Mouse (Mus musculus) heart, embryonic 14.5 days (tissue): ENCODE results near the gene Mast4. TPM values are rescaled to one million over a fixed set of nuclear protein-coding genes. Genes with fewer than 3 reads are reported as not detected.

Experiments
- ATAC-seq: fragments of 200-750 bp; cut with Nextera tagmentation; 2 replicates; pipeline ENCODE4 v1.8.0; 2017; ENCODE audit warnings: low read depth, moderate TSS enrichment; ENCODE audit not compliant: insufficient number of reproducible peaks, insufficient read depth, low FRiP score
- H3K27ac ChIP-seq, 2 experiments: fragments of 200-500 bp in 1 of 2; fragments of 300-500 bp in 1 of 2; sonication (generic) in 1 of 2; replicated peaks in 1 of 2; 2 replicates each; pipeline ENCODE4 v1.5.1; 2012 to 2014; ENCODE audit warnings: low read depth in 2 of 2, low read length in 2 of 2, control low read depth in 1 of 2, mild to moderate bottlenecking in 1 of 2, mixed read lengths in 1 of 2; ENCODE audit not compliant: control insufficient read depth in 1 of 2, insufficient read depth in 1 of 2
- H3K27me3 ChIP-seq: fragments of 300-500 bp; sonication (generic); 2 replicates; pipeline ENCODE4 v1.6.1; 2014; ENCODE audit warnings: mild to moderate bottlenecking, low read length, control low read depth; ENCODE audit not compliant: control insufficient read depth, insufficient read depth
- H3K36me3 ChIP-seq: fragments of 300-500 bp; sonication (generic); 2 replicates; pipeline ENCODE4 v1.6.1; 2014; ENCODE audit warnings: mild to moderate bottlenecking, control low read depth, low read length, mixed read lengths; ENCODE audit not compliant: control insufficient read depth, insufficient read depth
- H3K4me1 ChIP-seq, 2 experiments: fragments of 200-500 bp in 1 of 2; fragments of 300-500 bp in 1 of 2; sonication (generic) in 1 of 2; 2 replicates each; pipeline ENCODE4 v1.6.1; 2012 to 2014; ENCODE audit warnings: low read length in 2 of 2, control low read depth in 1 of 2, mixed read lengths in 1 of 2; ENCODE audit not compliant: control insufficient read depth in 2 of 2, insufficient read depth in 2 of 2
- H3K4me2 ChIP-seq: fragments of 300-500 bp; sonication (generic); 2 replicates; pipeline ENCODE4 v1.6.1; 2014; ENCODE audit warnings: mild to moderate bottlenecking, low read length
- H3K4me3 ChIP-seq, 2 experiments: fragments of 200-500 bp in 1 of 2; fragments of 300-500 bp in 1 of 2; sonication (generic) in 1 of 2; 2 replicates each; pipeline ENCODE4 v1.5.1; 2012 to 2014; ENCODE audit warnings: low read length in 2 of 2, mild to moderate bottlenecking in 2 of 2, control low read depth in 1 of 2, low read depth in 1 of 2, moderate library complexity in 1 of 2; ENCODE audit not compliant: control insufficient read depth in 1 of 2, insufficient read depth in 1 of 2
- H3K9ac ChIP-seq: fragments of 300-500 bp; sonication (generic); 2 replicates; pipeline ENCODE4 v1.6.1; 2014; ENCODE audit warnings: mild to moderate bottlenecking, low read length
- H3K9me3 ChIP-seq: fragments of 300-500 bp; sonication (generic); 2 replicates; pipeline ENCODE4 v1.6.1; 2016; ENCODE audit warnings: low read length, control low read depth; ENCODE audit not compliant: control insufficient read depth
- WGBS: fragments of 180-500 bp; shearing (Covaris S2); extraction: QIAGEN DNeasy Blood & Tissue Kit; methylation state at CpG from one replicate; pipeline ENCODE4 v1.1.7; 2014; 5-methylcytosine and 5-hydroxymethylcytosine counted together
- polyA plus RNA-seq: library from polyadenylated mRNA; unstranded; fragments of >200 nt; fragmentation: Nextera tagmentation; extraction: Ambion mirVana; gene quantifications from 2 replicates; pipeline ENCODE4 v1.2.1, GENCODE M21; 2014

Mast4 gene
- polyA plus RNA-seq, 1 experiment from 2014 or later = 54.1 TPM

DNA sequence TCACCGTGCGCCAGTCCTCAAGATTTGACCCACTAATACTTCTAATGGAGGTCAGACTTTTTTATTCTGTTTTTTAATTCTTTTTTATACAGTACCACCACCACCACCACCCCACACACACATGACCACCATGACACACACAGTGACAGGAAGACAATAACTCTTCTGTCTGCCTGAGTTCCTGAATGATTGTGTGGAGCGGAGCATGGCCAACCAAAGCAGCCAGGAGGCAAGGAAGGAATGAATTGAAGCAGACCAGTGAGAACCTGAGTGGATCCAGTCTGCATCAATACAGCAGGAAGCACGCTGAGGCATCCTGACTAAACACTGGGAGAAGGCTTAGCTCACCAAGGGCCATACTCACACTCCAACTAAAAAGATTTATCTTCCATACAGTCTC, 219.2 kb downstream of the Mast4 start:
- Histone ChIP-seq H3K9ac (no peak overlapping the region), H3K27me3 (no peaks in the 10 kb centered on the region), H3K36me3 (no peaks in the 10 kb centered on the region), H3K9me3 (no peaks in the 10 kb centered on the region), H3K27ac (no peak overlapping the region), H3K4me3 (no peak overlapping the region), H3K4me1 (peaks cover 5 to 28% of the 10 kb centered on the region in 2 experiments), H3K4me2 (no peak overlapping the region)
- 89% methylated on average over 4 of the region's 4 CpGs for WGBS
- ATAC-seq = no peak

DNA sequence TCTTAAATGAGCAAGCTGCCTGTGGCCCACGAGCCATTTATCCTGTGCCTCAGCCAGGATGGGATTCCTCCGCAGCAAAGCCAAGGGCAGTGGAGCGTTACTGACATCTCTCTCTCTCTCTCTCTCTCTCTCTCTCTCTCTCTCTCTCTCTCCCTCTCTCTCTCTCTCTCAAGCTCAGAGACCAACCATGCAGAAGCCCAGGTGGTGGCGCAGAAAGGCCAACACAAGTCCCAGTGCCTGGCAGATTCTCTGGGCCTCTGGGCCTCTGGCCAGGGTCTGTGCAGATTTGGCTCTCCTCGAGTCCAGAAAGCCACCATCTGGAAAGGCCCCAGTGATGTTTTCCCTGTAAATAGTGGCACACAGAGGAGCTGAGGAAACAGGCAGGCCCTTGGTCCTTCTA, 220.0 kb downstream of the Mast4 start:
- ATAC-seq = 0 out of 2 replicates have a peak, but pooled peaks have one; percentile 41
- H3K27ac ChIP-seq = peak overlapping the region in 1 of 2 experiments; percentile 49; a peak in 3 of 4 replicates
- no peaks in the 10 kb centered on the region for H3K36me3 ChIP-seq
- no peak overlapping the region for H3K9ac ChIP-seq
- WGBS = 26% methylated on average over 5 of the region's 5 CpGs
- H3K4me3 ChIP-seq = no peak overlapping the region
- H3K27me3 ChIP-seq = no peaks in the 10 kb centered on the region
- H3K4me2 ChIP-seq = no peak overlapping the region
- peaks cover 5 to 33% of the 10 kb centered on the region in 2 experiments for H3K4me1 ChIP-seq
- H3K9me3 ChIP-seq = no peaks in the 10 kb centered on the region

DNA sequence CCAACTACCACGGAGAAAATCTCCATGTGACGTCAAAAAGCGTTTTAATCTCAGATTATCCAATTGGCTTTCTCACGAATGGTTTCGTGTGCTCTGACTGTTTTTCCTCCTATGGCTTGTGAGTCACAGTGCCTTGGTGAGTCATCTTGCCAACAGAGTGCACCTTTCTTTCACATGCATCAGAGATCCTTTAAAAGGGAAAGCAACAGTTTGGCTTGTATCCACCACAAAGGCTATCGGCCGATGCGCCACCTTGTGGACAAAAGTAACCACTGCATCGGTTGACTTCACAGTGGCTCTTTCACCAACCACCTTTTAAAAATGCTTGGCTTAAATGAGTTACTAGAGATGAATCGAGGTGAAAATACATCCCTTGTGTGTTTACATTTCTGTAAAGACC, 224.4 kb downstream of the Mast4 start:
- 21% methylated on average over 10 of the region's 10 CpGs for WGBS
- H3K27me3 ChIP-seq = no peaks in the 10 kb centered on the region
- peaks cover 14 to 37% of the 10 kb centered on the region in 2 experiments for H3K4me1 ChIP-seq
- H3K36me3 ChIP-seq = no peaks in the 10 kb centered on the region
- peak overlapping the region; percentile 31; the same call in 1 of the 2 replicates for H3K4me2 ChIP-seq
- no peak overlapping the region for H3K4me3 ChIP-seq
- no peaks in the 10 kb centered on the region for H3K9me3 ChIP-seq
- no peak overlapping the region for H3K27ac ChIP-seq
- ATAC-seq = no peak
- no peak overlapping the region for H3K9ac ChIP-seq

DNA sequence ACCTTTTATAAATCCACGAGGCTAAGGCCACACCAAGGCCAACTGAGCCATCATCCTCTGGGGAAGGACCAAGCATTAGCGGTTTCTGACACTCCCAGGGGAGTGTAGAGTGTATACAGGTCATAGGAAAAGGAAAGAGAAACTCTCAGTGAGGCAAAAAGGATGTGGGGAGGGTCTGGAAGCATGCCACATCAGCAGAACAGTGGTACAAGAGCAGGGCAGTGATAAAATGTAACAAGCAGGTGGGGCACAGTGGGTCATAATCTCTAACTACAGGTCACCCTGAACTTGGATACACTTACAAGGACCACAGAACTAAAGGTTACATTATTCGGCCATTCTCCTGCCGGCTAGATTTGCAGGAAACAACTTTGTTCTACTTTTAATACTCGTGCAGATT, 226.9 kb downstream of the Mast4 start:
- no peak overlapping the region for H3K4me2 ChIP-seq
- H3K4me3 ChIP-seq = no peak overlapping the region
- no peak overlapping the region for H3K27ac ChIP-seq
- ATAC-seq = no peak
- no peaks in the 10 kb centered on the region for H3K27me3 ChIP-seq
- no peak overlapping the region for H3K9ac ChIP-seq
- 77% methylated on average over 5 of the region's 5 CpGs for WGBS
- H3K9me3 ChIP-seq = no peaks in the 10 kb centered on the region
- H3K4me1 ChIP-seq = peaks cover 14 to 29% of the 10 kb centered on the region in 2 experiments
- H3K36me3 ChIP-seq = no peaks in the 10 kb centered on the region

DNA sequence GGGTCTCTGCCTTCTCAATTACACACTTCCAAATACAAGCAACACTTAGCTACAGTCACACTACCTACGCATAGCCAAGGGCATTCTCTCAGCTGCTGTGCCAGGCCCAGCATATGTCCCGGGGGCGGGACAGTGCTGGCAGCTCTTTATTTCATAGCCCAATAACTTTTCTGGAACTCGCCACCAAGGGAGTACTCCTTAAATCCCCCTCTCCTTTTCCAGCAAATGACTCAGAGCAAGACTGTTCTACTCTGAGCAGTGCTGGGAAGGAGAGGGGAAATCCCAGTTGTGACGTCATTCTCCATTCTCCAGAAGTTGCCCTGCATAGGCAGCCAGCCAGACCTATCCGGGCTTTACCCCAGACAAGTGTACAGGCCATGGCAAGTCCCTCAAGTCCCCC, 231.7 kb downstream of the Mast4 start:
- ATAC-seq = peak; percentile 42
- Histone ChIP-seq H3K27ac (peak overlapping the region in 1 of 2 experiments; percentile 41; a peak in 1 of 4 replicates), H3K4me1 (peaks cover 17 to 38% of the 10 kb centered on the region in 2 experiments), H3K9me3 (no peaks in the 10 kb centered on the region), H3K4me3 (no peak overlapping the region), H3K27me3 (no peaks in the 10 kb centered on the region), H3K4me2 (no peak overlapping the region), H3K36me3 (no peaks in the 10 kb centered on the region), H3K9ac (no peak overlapping the region)
- 46% methylated on average over 6 of the region's 6 CpGs for WGBS

DNA sequence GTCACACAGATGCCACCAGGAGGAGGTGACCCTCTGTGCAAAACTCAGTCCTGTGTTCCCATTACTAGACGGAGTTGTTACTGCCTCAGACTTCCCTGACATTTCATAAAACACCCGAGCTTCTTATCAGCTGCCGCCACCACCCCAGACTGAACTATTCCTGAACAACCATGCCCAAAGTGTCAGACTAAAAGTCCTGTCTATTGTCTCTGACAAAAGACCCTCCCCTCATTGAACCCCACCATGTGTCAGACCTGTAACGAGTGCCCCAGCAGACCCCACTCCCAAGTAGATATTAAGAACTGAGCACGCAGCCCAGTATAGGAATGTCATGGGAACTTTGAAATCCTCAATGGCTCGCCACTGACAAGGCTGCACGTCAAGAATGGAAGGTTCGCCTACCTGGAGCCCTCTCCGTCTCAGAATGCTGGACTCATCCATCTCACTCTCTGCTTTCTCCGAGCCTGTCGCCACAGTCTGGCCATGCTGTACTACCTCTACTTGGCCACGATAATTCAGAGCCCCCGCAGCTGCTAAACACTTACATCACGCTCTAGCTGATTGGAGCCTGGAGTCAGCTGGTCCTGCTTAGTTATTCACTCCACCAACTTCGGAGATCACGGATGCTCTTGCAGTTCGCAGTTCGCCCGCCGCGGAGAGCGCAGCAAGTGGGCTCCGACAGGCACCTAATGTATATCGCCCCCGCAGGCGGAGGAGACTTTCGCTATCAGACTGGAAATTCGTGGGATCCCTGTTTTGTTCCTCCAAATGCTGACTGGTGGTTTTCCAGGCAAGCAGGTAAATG, 237.7 kb downstream of the Mast4 start:
- WGBS = 1% methylated on average over 28 of the region's 28 CpGs

DNA sequence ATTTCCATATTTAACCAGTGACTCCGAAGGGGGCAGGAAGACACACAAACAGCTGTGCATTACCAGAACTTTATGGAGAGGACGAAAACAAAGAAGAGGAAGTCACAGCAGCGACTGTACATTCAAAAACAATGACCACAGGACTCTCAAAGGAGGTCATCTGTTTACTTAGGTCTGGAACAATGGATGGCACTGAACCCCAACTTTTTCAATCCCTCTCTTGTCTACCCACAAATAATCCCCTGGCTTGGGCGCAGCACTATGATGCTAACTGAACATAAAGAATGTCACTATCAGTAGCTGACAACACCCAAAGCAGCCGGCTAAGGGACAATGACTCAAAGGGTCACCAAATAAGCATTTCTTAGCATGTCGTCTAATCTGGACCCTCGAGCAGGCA, 238.8 kb downstream of the Mast4 start:
- WGBS = 16% methylated on average over 7 of the region's 7 CpGs
- no peaks in the 10 kb centered on the region for H3K27me3 ChIP-seq
- peak overlapping the region; percentile 84 to 97 for H3K27ac ChIP-seq
- ATAC-seq = no peak
- H3K4me2 ChIP-seq = peak overlapping the region; percentile 86
- peak overlapping the region; percentile 79 for H3K9ac ChIP-seq
- H3K4me3 ChIP-seq = peak overlapping the region; percentile 47 to 56
- H3K4me1 ChIP-seq = peaks cover 4 to 17% of the 10 kb centered on the region in 2 experiments; a peak in 3 of 4 replicates
- H3K9me3 ChIP-seq = no peaks in the 10 kb centered on the region
- H3K36me3 ChIP-seq = no peaks in the 10 kb centered on the region

More for the DNA sequence above, 237.7 kb downstream of the Mast4 start:
- no peaks in the 10 kb centered on the region for H3K36me3 ChIP-seq
- peak overlapping the region; percentile 96 to 97 for H3K27ac ChIP-seq
- H3K9ac ChIP-seq = peak overlapping the region; percentile 79
- H3K4me3 ChIP-seq = peak overlapping the region; percentile 56 to 76
- no peaks in the 10 kb centered on the region for H3K9me3 ChIP-seq
- no peaks in the 10 kb centered on the region for H3K27me3 ChIP-seq
- peak overlapping the region; percentile 86 for H3K4me2 ChIP-seq
- H3K4me1 ChIP-seq = peaks cover 7 to 22% of the 10 kb centered on the region in 2 experiments
- ATAC-seq = peak; percentile 91
